Comparison of ENCODE assay signal across 9 mouse cellular contexts in the genomic region with DNA sequence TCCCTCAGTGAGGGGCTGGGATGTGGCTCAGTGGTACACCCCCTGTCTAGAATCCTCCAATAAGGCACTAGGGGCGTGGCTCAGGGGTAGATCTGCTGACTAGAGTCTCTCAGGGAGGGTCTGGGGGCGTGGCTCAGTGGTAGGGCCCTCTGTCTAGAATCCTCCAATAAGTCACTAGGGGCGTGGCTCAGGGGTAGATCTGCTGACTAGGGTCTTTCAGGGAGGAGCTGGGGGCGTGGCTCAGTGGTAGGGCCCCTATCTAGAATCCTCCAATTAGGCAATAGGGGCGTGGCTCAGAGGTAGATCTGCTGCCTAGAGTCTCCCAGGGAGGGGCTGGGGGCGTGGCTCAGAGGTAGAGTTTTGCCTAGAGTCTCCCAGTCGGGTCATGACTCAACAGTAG. TPM values are rescaled to one million over a fixed set of nuclear protein-coding genes. Genes with fewer than 3 reads are reported as not detected.
DNase-seq lines count a peak whose midpoint lies in the region; ATAC-seq and TF ChIP-seq lines count a peak whose summit lies in the region.
"Had no signal": no experiment of that assay in that cellular context is flagged by ENCODE, and none has a peak within 500 bp of the region (broad histone marks: within the 10 kb centered on the region; RNA-seq: fewer than 3 reads in every experiment).

No protein-coding gene starts in this region.

- 2% methylated on average over 7 of the region's 7 CpGs for WGBS in kidney, embryonic 14.5 days
- WGBS in forebrain, embryonic 15.5 days, result 6% methylated on average over 7 of the region's 7 CpGs
- 8% methylated on average over 7 of the region's 7 CpGs for WGBS in liver, postnatal 0 days (ENCODE audit: insufficient replicate concordance)

- peak; percentile 70 for ATAC-seq in kidney, embryonic 14.5 days (ENCODE audit: low FRiP score, low TSS enrichment)
- ATAC-seq in forebrain, embryonic 15.5 days (replicated peaks), result peak; percentile 18; the same call in 1 of the 2 replicates
- ATAC-seq in liver, postnatal 0 days, result peak; percentile 29; the same call in 1 of the 2 replicates

- peaks cover 40% of the 10 kb centered on the region for H3K27me3 ChIP-seq in kidney, embryonic 14.5 days (ENCODE audit: control insufficient read depth, insufficient read depth, low read length)
- H3K27me3 ChIP-seq in forebrain, embryonic 15.5 days, result no peaks in the 10 kb centered on the region
- H3K27me3 ChIP-seq in liver, postnatal 0 days (ENCODE audit: insufficient read depth, low read length), result peaks cover 49% of the 10 kb centered on the region

- H3K4me2 ChIP-seq in kidney, embryonic 14.5 days (replicated peaks; ENCODE audit: low read depth, low read length), result no peak overlapping the region
- H3K4me2 ChIP-seq in forebrain, embryonic 15.5 days (replicated peaks), result no peak overlapping the region
- H3K4me2 ChIP-seq in liver, postnatal 0 days (ENCODE audit: low read depth, low read length), result no peak overlapping the region

- H3K36me3 ChIP-seq in kidney, embryonic 14.5 days (ENCODE audit: control insufficient read depth, insufficient read depth, low read length), result no peaks in the 10 kb centered on the region
- no peaks in the 10 kb centered on the region for H3K36me3 ChIP-seq in forebrain, embryonic 15.5 days
- no peaks in the 10 kb centered on the region for H3K36me3 ChIP-seq in liver, postnatal 0 days (replicated peaks; ENCODE audit: insufficient read depth, low read length)

- H3K9me3 ChIP-seq in kidney, embryonic 14.5 days (ENCODE audit: control insufficient read depth, low read length), result no peaks in the 10 kb centered on the region
- H3K9me3 ChIP-seq in forebrain, embryonic 15.5 days, result no peaks in the 10 kb centered on the region
- H3K9me3 ChIP-seq in liver, postnatal 0 days (ENCODE audit: low read length), result no peaks in the 10 kb centered on the region
- H3K9me3 ChIP-seq: megakaryocyte, embryonic 14.5 days had no signal

- H3K4me1 ChIP-seq in kidney, embryonic 14.5 days (ENCODE audit: control insufficient read depth, insufficient read depth, low read length), result 0 out of 2 replicates have a peak, but pooled peaks cover 7% of the 10 kb centered on the region
- H3K4me1 ChIP-seq in forebrain, embryonic 15.5 days, result peaks cover 47% of the 10 kb centered on the region
- no peaks in the 10 kb centered on the region for H3K4me1 ChIP-seq in liver, postnatal 0 days (ENCODE audit: insufficient read depth)

- no peak for TF ChIP-seq CTCF in liver, postnatal 0 days (IDR thresholded peaks at IDR 0.05; ENCODE audit: low read depth)

- no peak overlapping the region for H3K27ac ChIP-seq in kidney, embryonic 14.5 days (ENCODE audit: low read depth, low read length)
- no peak overlapping the region for H3K27ac ChIP-seq in forebrain, embryonic 15.5 days (replicated peaks)
- no peak overlapping the region for H3K27ac ChIP-seq in liver, postnatal 0 days (ENCODE audit: low read depth)

- no peak overlapping the region for H3K4me3 ChIP-seq in kidney, embryonic 14.5 days (ENCODE audit: low read length)
- no peak overlapping the region for H3K4me3 ChIP-seq in forebrain, embryonic 15.5 days
- no peak overlapping the region for H3K4me3 ChIP-seq in liver, postnatal 0 days (ENCODE audit: low read depth, low read length)
- H3K4me3 ChIP-seq: megakaryocyte, embryonic 14.5 days had no signal

- H3K9ac ChIP-seq in kidney, embryonic 14.5 days (ENCODE audit: low read depth, low read length), result no peak overlapping the region
- no peak overlapping the region for H3K9ac ChIP-seq in forebrain, embryonic 15.5 days (replicated peaks)
- no peak overlapping the region for H3K9ac ChIP-seq in liver, postnatal 0 days (replicated peaks)

- no peak for TF ChIP-seq EP300 in liver, postnatal 0 days (IDR thresholded peaks at IDR 0.05; ENCODE audit: low read depth)

- DNase-seq in kidney, adult 11 months, result no peak
- DNase-seq in R1 (ENCODE audit: low read depth, low spot score), result peak; percentile 100
- DNase-seq in liver, postnatal 0 days, result peak; percentile 34
- DNase-seq in urinary bladder, postnatal 36 days (ENCODE audit: low spot score in 2 of 2), result no peak
- DNase-seq in right cerebral cortex, adult 2 months (ENCODE audit: low spot score in 2 of 2), result no peak
- no peak for DNase-seq in kidney, postnatal 14 days

RNA-seq across cellular contexts. Expression of a gene that starts 4.6 kb away (rescaled TPM):
- polyA plus RNA-seq in kidney, embryonic 14.5 days (2014; fragmentation: Nextera tagmentation; extraction: Ambion mirVana), result 0.50 and 0.70 TPM in 2 replicates
- 15.6 and 15.7 TPM in 2 replicates for polyA plus RNA-seq in forebrain, embryonic 15.5 days (2015; fragmentation: Nextera tagmentation; extraction: Ambion mirVana)
- not detected in 2 replicates for polyA plus RNA-seq in liver, postnatal 0 days (2015; fragmentation: Nextera tagmentation; extraction: Ambion mirVana)

RNA-seq across cellular contexts. Expression of a gene that starts 31.8 kb away (rescaled TPM):
- 0.88 and 1.6 TPM in 2 replicates for polyA plus RNA-seq in kidney, embryonic 14.5 days (2014; fragmentation: Nextera tagmentation; extraction: Ambion mirVana)
- polyA plus RNA-seq in forebrain, embryonic 15.5 days (2015; fragmentation: Nextera tagmentation; extraction: Ambion mirVana), result 4.3 and 5.8 TPM in 2 replicates
- 38.9 and 44.3 TPM in 2 replicates for polyA plus RNA-seq in liver, postnatal 0 days (2015; fragmentation: Nextera tagmentation; extraction: Ambion mirVana)

RNA-seq across cellular contexts. Expression of a gene that starts 34.4 kb away (rescaled TPM):
- polyA plus RNA-seq in kidney, embryonic 14.5 days (2014; fragmentation: Nextera tagmentation; extraction: Ambion mirVana), result 64.9 and 78.9 TPM in 2 replicates
- 52.5 and 56.6 TPM in 2 replicates for polyA plus RNA-seq in forebrain, embryonic 15.5 days (2015; fragmentation: Nextera tagmentation; extraction: Ambion mirVana)
- 59.7 and 63.1 TPM in 2 replicates for polyA plus RNA-seq in liver, postnatal 0 days (2015; fragmentation: Nextera tagmentation; extraction: Ambion mirVana)

RNA-seq across cellular contexts. Expression of a gene that starts 47.8 kb away (rescaled TPM):
- polyA plus RNA-seq in kidney, embryonic 14.5 days (2014; fragmentation: Nextera tagmentation; extraction: Ambion mirVana), result 1.0 and 1.5 TPM in 2 replicates
- 1.1 and 1.4 TPM in 2 replicates for polyA plus RNA-seq in forebrain, embryonic 15.5 days (2015; fragmentation: Nextera tagmentation; extraction: Ambion mirVana)
- polyA plus RNA-seq in liver, postnatal 0 days (2015; fragmentation: Nextera tagmentation; extraction: Ambion mirVana), result 0.15 and 0.18 TPM in 2 replicates

RNA-seq across cellular contexts. Expression of a gene that starts 49.5 kb away (rescaled TPM):
- 1.4 and 2.3 TPM in 2 replicates for polyA plus RNA-seq in kidney, embryonic 14.5 days (2014; fragmentation: Nextera tagmentation; extraction: Ambion mirVana)
- 24.5 and 26.7 TPM in 2 replicates for polyA plus RNA-seq in forebrain, embryonic 15.5 days (2015; fragmentation: Nextera tagmentation; extraction: Ambion mirVana)
- polyA plus RNA-seq in liver, postnatal 0 days (2015; fragmentation: Nextera tagmentation; extraction: Ambion mirVana), result 0.04 TPM in 1 of 2 replicates, not detected in the other

Comparison
In these comparisons a context has a peak if more than half of its experiments do, and no peak if none do; other contexts are left out.
1. ATAC-seq: peak in every context shown above with its lines; median percentile 70 in kidney, embryonic 14.5 days; 29 in liver, postnatal 0 days; 18 in forebrain, embryonic 15.5 days.
2. DNase-seq: peak in R1 (single experiment) and liver, postnatal 0 days (single experiment); none in kidney, adult 11 months (single experiment), urinary bladder, postnatal 36 days (0 of 2), right cerebral cortex, adult 2 months (0 of 2) and kidney, postnatal 14 days (single experiment).